ENCODE assay signal across 28 mouse cellular contexts in genomic region chr9:85167243-85167642, GRCm38 (mm10).
"Had no signal": no experiment of that assay in that cellular context is flagged by ENCODE, and none has a peak within 500 bp of the region (broad histone marks: within the 10 kb centered on the region; RNA-seq: fewer than 3 reads in every experiment).

No protein-coding gene starts in this region.

- ATAC-seq: hindbrain, postnatal 0 days; liver, postnatal 0 days had no signal

- H3K27ac ChIP-seq: gastrocnemius, adult 2 months; heart, adult 2 months; heart, embryonic 13.5 days; heart, embryonic 15.5 days; hindbrain, embryonic 13.5 days; hindbrain, embryonic 15.5 days; hindbrain, postnatal 0 days; kidney, embryonic 15.5 days; kidney, postnatal 0 days; layer of hippocampus, adult 2 months; left cerebral cortex, adult 2 months; limb, embryonic 10.5 days; limb, embryonic 12.5 days; liver, embryonic 13.5 days; liver, embryonic 15.5 days had no signal

- H3K27me3 ChIP-seq: heart, embryonic 13.5 days; heart, embryonic 15.5 days; hindbrain, embryonic 13.5 days; hindbrain, embryonic 15.5 days; kidney, embryonic 15.5 days; limb, embryonic 12.5 days; liver, embryonic 13.5 days; liver, embryonic 15.5 days had no signal

- H3K36me3 ChIP-seq: heart, embryonic 13.5 days; heart, embryonic 15.5 days; hindbrain, embryonic 13.5 days; hindbrain, embryonic 15.5 days; kidney, embryonic 15.5 days; limb, embryonic 10.5 days; limb, embryonic 12.5 days; liver, embryonic 13.5 days; liver, embryonic 15.5 days had no signal

- H3K4me2 ChIP-seq: heart, embryonic 11.5 days; heart, embryonic 13.5 days; heart, embryonic 15.5 days; hindbrain, embryonic 13.5 days; hindbrain, embryonic 15.5 days; kidney, embryonic 15.5 days; limb, embryonic 12.5 days; liver, embryonic 11.5 days; liver, embryonic 13.5 days; liver, embryonic 15.5 days had no signal

- H3K9me3 ChIP-seq: heart, embryonic 13.5 days; heart, embryonic 15.5 days; hindbrain, embryonic 13.5 days; hindbrain, embryonic 15.5 days; kidney, embryonic 15.5 days; limb, embryonic 10.5 days; limb, embryonic 12.5 days; liver, embryonic 13.5 days; liver, embryonic 15.5 days had no signal

- H3K4me3 ChIP-seq: gastrocnemius, adult 2 months; heart, adult 2 months; heart, embryonic 13.5 days; heart, embryonic 15.5 days; hindbrain, embryonic 13.5 days; hindbrain, embryonic 15.5 days; kidney, embryonic 15.5 days; layer of hippocampus, adult 2 months; left cerebral cortex, adult 2 months; limb, embryonic 10.5 days; limb, embryonic 12.5 days; liver, embryonic 13.5 days; liver, embryonic 15.5 days had no signal

- DNase-seq: gastrocnemius, adult 2 months; gastrocnemius, postnatal 14 days; gastrocnemius, postnatal 36 days; heart, adult 11 months; heart, adult 2 months; heart, postnatal 14 days; heart, postnatal 36 days; kidney, adult 2 months; kidney, adult 9 months; kidney, postnatal 14 days; kidney, postnatal 36 days; liver; liver, embryonic 13.5 days; liver, postnatal 0 days had no signal

- H3K4me1 ChIP-seq: heart, embryonic 13.5 days; heart, embryonic 15.5 days; hindbrain, embryonic 13.5 days; hindbrain, embryonic 15.5 days; kidney, embryonic 15.5 days; limb, embryonic 10.5 days; limb, embryonic 12.5 days; liver, embryonic 13.5 days; liver, embryonic 15.5 days had no signal

- H3K9ac ChIP-seq: heart, embryonic 13.5 days; heart, embryonic 15.5 days; hindbrain, embryonic 13.5 days; hindbrain, embryonic 15.5 days; kidney, embryonic 15.5 days; limb, embryonic 12.5 days; liver, embryonic 13.5 days; liver, embryonic 15.5 days; liver, postnatal 0 days had no signal
